Mouse (Mus musculus): Measurements from ENCODE around the gene Slc5a3.

Slc5a3 gene

DNA sequence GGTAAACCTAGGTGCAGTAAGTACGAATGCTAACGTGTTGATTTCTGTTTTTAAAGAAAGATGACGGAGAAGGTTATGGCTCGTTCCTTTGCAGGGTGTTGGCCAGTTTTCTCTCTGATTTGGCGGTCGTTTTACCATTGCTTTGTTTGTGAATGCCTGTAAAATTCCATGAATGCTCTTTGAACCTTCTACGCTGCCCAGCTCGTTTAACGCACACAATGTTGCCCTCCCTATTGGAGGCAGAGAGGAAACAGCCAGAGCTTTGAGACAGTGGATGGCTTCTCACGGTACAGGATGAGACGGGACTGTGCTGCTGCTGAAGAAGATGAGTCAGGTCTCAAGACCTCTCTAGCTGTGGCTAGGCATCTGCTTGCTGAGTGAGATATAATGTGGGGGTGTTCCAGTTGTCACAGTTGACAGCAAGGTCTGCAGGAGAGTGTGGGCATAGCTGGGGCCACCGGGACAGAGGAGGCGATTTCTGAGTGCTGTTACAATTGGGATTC lies 60.9 kb downstream of the Slc5a3 start:
- DNase-seq (ENCODE audit: low read depth, low spot score), result no peak

DNA sequence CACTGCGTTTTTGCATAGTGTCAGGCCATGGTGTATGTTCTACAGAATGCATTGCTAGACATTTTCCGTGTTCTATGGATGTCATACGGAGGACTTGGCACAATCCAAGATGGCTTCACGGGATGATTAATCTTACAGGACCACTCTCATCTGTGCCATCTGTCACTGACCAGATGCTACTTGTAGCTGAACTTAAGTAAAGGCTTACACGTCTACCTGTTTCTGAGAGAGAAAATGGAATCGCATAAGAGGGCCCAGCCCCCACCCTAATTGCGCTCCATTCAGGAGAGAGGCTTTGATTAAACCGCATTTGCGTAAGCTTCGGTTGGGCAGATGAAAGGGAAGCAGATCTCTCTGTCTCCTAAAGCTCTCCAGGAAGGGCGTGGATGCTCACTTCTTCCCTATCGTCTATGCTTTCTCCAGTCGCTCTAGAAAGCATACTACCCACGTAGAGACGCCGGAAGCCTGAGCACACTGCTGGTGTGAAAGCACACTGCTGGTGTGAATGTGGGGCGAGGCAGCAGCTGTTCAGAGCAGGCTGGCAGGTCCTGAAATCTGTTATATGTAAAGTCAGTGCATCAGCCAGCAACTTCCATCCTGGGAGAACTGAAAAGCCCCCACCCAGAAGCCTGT lies 62.9 kb downstream of the Slc5a3 start:
- no peak for DNase-seq (ENCODE audit: low read depth, low spot score)

DNA sequence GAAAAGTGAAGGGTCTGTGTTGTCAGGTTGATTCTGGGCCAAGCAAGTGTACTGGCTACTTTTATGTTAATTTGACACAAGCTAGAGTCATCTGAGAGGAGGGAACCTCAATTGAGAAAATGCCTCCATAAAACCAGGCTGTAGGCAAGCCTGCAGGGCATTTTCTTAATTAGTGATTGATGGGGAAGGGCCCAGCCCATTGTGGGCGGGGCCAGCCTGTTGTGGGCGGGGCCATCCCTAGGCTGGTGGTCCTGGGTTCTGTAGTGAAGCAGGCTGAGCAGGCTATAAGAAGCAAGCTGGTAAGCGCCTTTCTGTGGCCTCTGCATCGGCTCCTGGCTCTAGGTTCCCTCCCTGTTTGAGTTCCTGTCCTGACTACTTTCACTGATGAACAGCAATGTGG lies 69.1 kb downstream of the Slc5a3 start:
- DNase-seq (ENCODE audit: low read depth, low spot score), result no peak

DNA sequence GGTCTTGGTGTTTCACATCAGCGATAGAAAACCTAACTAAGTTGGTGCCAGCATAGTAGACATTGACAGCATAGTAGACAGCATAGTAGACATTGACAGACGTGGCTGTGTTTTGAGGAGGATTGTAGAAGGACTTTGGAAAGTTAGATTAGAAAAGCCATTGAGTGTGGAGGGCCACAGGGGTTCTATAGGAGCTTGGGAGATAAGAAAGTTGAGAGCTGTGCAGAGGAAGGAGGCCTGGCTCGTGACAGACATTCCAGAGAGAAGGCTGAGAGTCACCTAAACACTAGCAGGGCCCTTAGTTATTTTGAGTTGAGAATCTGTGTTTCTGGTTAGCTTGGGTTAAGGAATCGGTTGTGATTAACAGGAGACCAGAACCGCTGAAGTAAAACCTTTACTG lies 69.5 kb downstream of the Slc5a3 start:
- DNase-seq (ENCODE audit: low read depth, low spot score), result no peak

DNA sequence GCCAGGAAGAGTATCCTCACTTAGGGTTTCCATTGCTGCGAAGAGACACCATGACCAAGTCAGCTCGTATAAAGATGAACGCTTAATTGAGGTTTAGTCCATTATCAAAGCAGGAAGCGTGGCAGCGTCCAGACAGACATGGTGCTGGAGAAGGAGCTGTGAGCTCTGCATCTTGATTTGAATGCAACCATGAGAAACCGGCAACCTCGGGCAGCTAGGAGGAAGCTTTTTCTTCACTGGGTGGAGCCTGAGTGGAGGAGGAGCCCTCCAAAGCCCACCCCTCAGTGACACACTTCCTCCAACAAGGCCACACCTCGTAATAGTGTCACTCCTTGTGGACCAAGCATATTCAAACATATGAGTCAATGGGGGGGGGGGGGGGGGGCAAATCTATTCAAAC lies 71.7 kb downstream of the Slc5a3 start:
- no peak for DNase-seq (ENCODE audit: low read depth, low spot score)

DNA sequence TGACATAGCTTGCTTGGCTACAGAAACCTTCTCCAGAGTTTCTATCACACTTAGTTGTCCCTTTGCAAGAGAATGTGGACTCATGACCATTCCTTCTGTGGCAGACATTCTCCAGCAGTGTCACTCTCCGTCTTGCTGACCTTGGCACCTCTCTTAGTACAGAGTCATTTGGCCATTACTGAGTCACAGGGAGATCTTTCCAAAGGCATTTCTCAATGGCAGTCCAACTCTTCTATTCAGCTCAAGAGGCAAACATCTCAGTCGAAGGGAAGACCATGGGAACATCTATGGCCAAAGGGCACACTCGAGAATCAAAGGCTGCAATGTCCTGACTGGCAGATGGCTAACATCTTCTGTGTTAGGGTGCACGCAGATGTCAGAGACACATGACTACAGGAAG lies 74.4 kb downstream of the Slc5a3 start:
- DNase-seq (ENCODE audit: low read depth, low spot score), result no peak

DNA sequence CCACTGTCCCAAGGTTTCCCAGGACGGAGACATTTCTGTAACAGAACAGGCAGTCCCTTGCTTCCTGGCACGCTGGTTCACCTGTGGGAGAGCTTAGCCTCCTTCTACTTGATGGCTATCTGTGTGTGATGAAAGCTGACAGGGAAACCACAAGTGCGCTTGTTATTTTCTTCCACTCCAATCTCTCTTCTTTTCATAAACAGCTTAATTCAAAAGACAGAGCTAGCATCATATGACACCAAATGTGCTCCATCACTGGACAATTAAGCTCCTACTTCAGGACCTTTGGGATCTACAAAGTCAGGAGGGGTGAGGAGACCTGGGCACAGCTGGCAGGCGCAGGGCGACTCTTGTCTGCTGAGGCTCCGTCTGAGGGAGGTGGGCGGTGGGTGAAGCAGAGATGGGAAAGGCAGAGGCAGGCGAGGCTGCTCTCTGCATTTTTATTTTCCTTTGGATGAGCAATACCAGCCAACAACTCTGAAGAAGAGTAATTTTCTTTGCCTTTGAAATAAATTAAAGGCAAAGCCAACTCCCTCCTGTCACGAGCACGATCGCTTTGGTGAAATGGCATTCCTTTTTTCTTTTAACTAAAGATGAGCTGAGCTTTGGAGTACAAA lies 76.1 kb downstream of the Slc5a3 start:
- DNase-seq (ENCODE audit: low read depth, low spot score), result no peak

DNA sequence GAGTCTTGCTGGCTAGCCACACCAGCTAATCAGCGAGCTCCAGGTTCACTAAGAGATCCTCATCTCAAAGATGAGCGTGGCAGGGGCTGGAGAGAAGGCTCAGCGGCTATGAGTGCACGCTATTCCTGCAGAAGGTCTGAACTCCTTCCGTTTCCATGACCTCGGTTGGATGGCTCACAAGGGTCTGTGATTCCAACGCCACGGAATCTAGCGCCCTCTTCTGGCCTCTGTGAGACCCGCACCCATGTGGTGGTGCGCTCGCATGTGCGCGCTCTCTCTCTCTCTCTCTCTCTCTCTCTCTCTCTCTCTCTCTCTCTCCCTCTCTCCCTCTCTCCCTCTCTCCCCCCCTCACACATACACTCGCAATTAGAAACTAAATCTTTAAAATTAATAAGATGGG lies 78.2 kb downstream of the Slc5a3 start:
- no peak for DNase-seq (ENCODE audit: low read depth, low spot score)

Data from skeletal muscle tissue, adult 2 months (tissue).